Mouse (Mus musculus): ENCODE data around the gene Polr3gl.

DNA sequence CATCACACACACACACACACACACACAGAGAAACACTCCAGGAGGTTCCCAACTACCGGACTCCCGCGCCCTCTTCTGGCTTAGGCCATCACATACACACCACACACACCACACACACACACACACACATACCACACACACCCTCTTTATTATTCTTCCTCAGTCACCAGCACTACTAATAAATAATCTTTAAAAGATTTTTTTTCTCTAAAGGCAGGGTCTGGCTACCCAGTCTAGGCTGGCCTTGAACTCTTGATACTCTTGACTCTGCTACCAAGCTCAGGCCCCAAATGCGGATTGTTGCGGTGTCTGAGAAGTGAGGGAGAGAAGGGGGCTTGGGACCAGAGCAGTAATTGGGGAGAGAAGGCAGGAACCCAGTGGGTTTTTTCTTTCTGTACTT, 870 bp upstream of the Polr3gl start:
- TF ChIP-seq CTCF (IDR thresholded peaks at IDR 0.05; ENCODE audit: control insufficient read depth, insufficient read depth, insufficient read length) = no peak
- TF ChIP-seq FOSL1 (IDR thresholded peaks at IDR 0.05; ENCODE audit: insufficient read depth, low read length, poor library complexity, severe bottlenecking) = no peak
- no peak for TF ChIP-seq USF1 (IDR thresholded peaks at IDR 0.05; ENCODE audit: low read depth)
- no peak for TF ChIP-seq CEBPB (IDR thresholded peaks at IDR 0.05; ENCODE audit: low read depth)
